Mouse (Mus musculus): ENCODE measurements around the gene Qrfpr.
A peak's percentile ranks its signal among the peaks of the same experiment; 100 is the strongest.

DNA sequence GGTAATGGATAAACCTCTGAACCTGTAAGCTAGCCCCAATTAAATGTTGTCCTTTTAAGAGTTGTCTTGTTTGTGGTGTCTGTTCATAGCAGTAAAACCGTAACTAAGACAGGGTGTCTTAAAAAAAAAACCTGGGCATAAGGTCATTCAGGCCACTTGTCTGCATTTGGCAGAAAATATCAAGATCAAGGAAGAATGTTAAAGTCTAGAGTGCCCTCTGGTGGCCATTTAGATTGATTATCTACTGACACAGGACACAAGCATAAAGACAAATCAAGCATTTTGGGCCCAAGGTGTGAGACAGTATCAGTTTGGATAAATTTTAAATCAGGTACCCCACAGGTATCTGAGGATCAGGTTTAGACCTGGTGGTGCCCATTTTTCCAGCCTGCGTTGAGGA lies 84.6 kb downstream of the Qrfpr start:
- TF ChIP-seq CTCF (IDR thresholded peaks at IDR 0.05; ENCODE audit: low read depth) (peak; percentile 53), EP300 (IDR thresholded peaks at IDR 0.05; ENCODE audit: low read depth) (no peak)

All from liver, postnatal 0 days (tissue).